Mouse (Mus musculus): ENCODE results near the gene Sacs.

- TF ChIP-seq POLR2A (IDR thresholded peaks at IDR 0.05; ENCODE audit: borderline replicate concordance, extremely low read depth, insufficient read depth, insufficient read length, poor library complexity, severe bottlenecking), result no peak
- no peak for TF ChIP-seq CTCF (IDR thresholded peaks at IDR 0.05; ENCODE audit: borderline replicate concordance, extremely low read depth, insufficient read depth, insufficient read length)
These were observed 91.9 kb downstream of the Sacs start for GRCm38 (mm10) chr14:61230179-61230578.

Data from brain, embryonic 14.5 days (tissue).